Mouse (Mus musculus) mouse embryonic stem cell (cell line): ENCODE measurements around the gene Plekha7.

ENCODE experiments used
- in situ Hi-C, 2 experiments: fragments of 300-500 bp; cut with MboI; formaldehyde crosslinking; loops; 1 replicate in 1 of 2; 3 replicates in 1 of 2; pipeline ENCODE4 v1.14.3; 2019 to 2020; ENCODE audit warnings: low sequenced_read_pairs in 2 of 2, low pct_unique_long_range_greater_than_20kb in 1 of 2, mixed read lengths in 1 of 2; ENCODE audit not compliant: unreplicated experiment in 1 of 2

Gene Plekha7

GRCm38 (mm10) chr7:116172774-116173173 lies 135.4 kb downstream of the Plekha7 start:
- in situ Hi-C loops: no loop called here

- in situ Hi-C loops: no loop called here
These were observed 138.8 kb downstream of the Plekha7 start for GRCm38 (mm10) chr7:116169426-116169825.

GRCm38 (mm10) chr7:116168224-116168623 lies 140.0 kb downstream of the Plekha7 start:
- in situ Hi-C loops: no loop called here

- in situ Hi-C loops: no loop called here
These were observed 143.9 kb downstream of the Plekha7 start for GRCm38 (mm10) chr7:116164232-116164631.

GRCm38 (mm10) chr7:116161544-116161943 lies 146.6 kb downstream of the Plekha7 start:
- in situ Hi-C loops: no loop called here

- in situ Hi-C loops: no loop called here
These were observed 151.4 kb downstream of the Plekha7 start for GRCm38 (mm10) chr7:116156894-116157143.

GRCm38 (mm10) chr7:116156072-116156893 lies 151.9 kb downstream of the Plekha7 start:
- in situ Hi-C loops: no loop called here

GRCm38 (mm10) chr7:116153781-116154368 lies 154.3 kb downstream of the Plekha7 start:
- in situ Hi-C loops: no loop called here

GRCm38 (mm10) chr7:116149568-116149967 lies 158.6 kb downstream of the Plekha7 start:
- in situ Hi-C loops: no loop called here

GRCm38 (mm10) chr7:116147114-116147513 lies 161.1 kb downstream of the Plekha7 start:
- in situ Hi-C loops: no loop called here

GRCm38 (mm10) chr7:116145030-116145429 lies 163.1 kb downstream of the Plekha7 start:
- in situ Hi-C loops: no loop called here

- in situ Hi-C loops: loop anchor here (10.0 kb wide), 2 partner anchors 187 to 197 kb away; partner anchors contain the start of gene Rps13 (in 1 of the 2)
These were observed 170.5 kb downstream of the Plekha7 start for GRCm38 (mm10) chr7:116137671-116138070.

GRCm38 (mm10) chr7:116137149-116137548 lies 171.0 kb downstream of the Plekha7 start:
- in situ Hi-C loops: loop anchor here (10.0 kb wide), 2 partner anchors 188 to 198 kb away; partner anchors contain the start of gene Rps13 (in 1 of the 2)

GRCm38 (mm10) chr7:116134413-116135292 lies 173.5 kb downstream of the Plekha7 start:
- in situ Hi-C loops: loop anchor here (10.0 kb wide), 2 partner anchors 190 to 200 kb away; partner anchors contain the start of gene Rps13 (in 1 of the 2)

GRCm38 (mm10) chr7:116132078-116132477 lies 176.1 kb downstream of the Plekha7 start:
- in situ Hi-C loops: loop anchor here (10.0 kb wide), 2 partner anchors 193 to 203 kb away; partner anchors contain the start of gene Rps13 (in 1 of the 2)

GRCm38 (mm10) chr7:116131390-116131789 lies 176.8 kb downstream of the Plekha7 start:
- in situ Hi-C loops: loop anchor here (10.0 kb wide), 2 partner anchors 193 to 203 kb away; partner anchors contain the start of gene Rps13 (in 1 of the 2)

- in situ Hi-C loops: no loop called here
These were observed 178.8 kb downstream of the Plekha7 start for GRCm38 (mm10) chr7:116129374-116129773.

GRCm38 (mm10) chr7:116128286-116128685 lies 179.9 kb downstream of the Plekha7 start:
- in situ Hi-C loops: no loop called here

- in situ Hi-C loops: no loop called here
These were observed 181.1 kb downstream of the Plekha7 start for GRCm38 (mm10) chr7:116127052-116127451.
